19 mouse cellular contexts compared by ENCODE assay signal in the genomic region with DNA sequence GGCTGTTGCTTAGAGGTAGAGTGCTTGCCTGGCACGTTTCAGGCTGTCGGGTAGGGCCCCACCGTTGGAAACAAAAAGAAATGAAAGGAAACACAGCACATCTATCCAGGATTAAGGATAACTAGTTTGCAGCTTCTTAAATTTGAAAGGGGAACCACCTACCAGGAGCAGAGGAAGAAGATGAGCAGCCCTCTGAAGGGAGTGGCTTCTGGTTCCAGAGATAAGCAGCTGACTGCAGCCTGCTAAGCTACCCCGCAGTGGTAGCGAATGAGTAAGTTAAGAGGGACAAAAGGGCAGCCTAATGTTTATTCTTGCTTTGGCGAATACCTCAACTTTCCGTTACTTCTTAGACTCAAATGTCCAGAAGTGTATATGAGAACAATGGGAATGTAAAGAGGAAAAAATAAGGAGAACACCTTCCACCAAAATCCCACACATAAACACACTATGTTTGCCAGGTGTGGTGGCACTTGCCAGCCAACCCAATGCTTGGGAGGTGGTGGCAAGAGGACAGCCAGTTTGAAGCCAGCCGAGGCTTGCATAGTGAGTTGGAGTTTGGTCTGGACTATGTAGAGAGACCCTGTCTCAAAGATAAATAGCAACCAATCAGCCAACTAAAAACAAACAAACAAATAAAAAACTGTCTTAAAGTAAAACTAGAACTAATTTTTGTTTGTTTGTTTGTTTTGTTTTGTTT. TPM values are rescaled to one million over a fixed set of nuclear protein-coding genes. Genes with fewer than 3 reads are reported as not detected.
DNase-seq lines count a peak whose midpoint lies in the region; ATAC-seq and TF ChIP-seq lines count a peak whose summit lies in the region.
"Had no signal": no experiment of that assay in that cellular context is flagged by ENCODE, and none has a peak within 500 bp of the region (broad histone marks: within the 10 kb centered on the region; RNA-seq: fewer than 3 reads in every experiment).

No protein-coding gene starts in this region.

- H3K4me1 ChIP-seq in G1E (ENCODE audit: insufficient read depth, low read depth, low read length): peaks cover 62% of the 10 kb centered on the region
- H3K4me1 ChIP-seq in erythroblast, embryonic 14.5 days (ENCODE audit: control insufficient read depth): peaks cover 86% of the 10 kb centered on the region
- H3K4me1 ChIP-seq in liver, postnatal 0 days (ENCODE audit: insufficient read depth): peaks cover 18% of the 10 kb centered on the region
- peaks cover 8% of the 10 kb centered on the region; the same call in 1 of the 2 replicates for H3K4me1 ChIP-seq in kidney, embryonic 14.5 days (ENCODE audit: control insufficient read depth, insufficient read depth, low read length)

- 35% methylated on average over 8 of the region's 8 CpGs for WGBS in liver, postnatal 0 days (ENCODE audit: insufficient replicate concordance)
- 79% methylated on average over 8 of the region's 8 CpGs for WGBS in kidney, embryonic 14.5 days

- TF ChIP-seq CTCF in G1E (IDR thresholded peaks at IDR 0.05; ENCODE audit: low read depth, low read length): no peak
- TF ChIP-seq CTCF in liver, postnatal 0 days (IDR thresholded peaks at IDR 0.05; ENCODE audit: low read depth): no peak

- peak; percentile 87 for TF ChIP-seq EP300 in liver, postnatal 0 days (IDR thresholded peaks at IDR 0.05; ENCODE audit: low read depth)

- peak overlapping the region; percentile 88 for H3K27ac ChIP-seq in liver, postnatal 0 days (ENCODE audit: low read depth)
- no peak overlapping the region for H3K27ac ChIP-seq in kidney, embryonic 14.5 days (ENCODE audit: low read depth, low read length)
- H3K27ac ChIP-seq: embryonic facial prominence, embryonic 15.5 days; gastrocnemius, adult 2 months; limb, embryonic 12.5 days; midbrain, embryonic 12.5 days; neural tube, embryonic 15.5 days had no signal

- ATAC-seq in G1E (ENCODE audit: extremely low read depth, insufficient number of reproducible peaks, low FRiP score, poor library complexity, severe bottlenecking): peak; percentile 76
- ATAC-seq in liver, postnatal 0 days: peak; percentile 86
- no peak for ATAC-seq in kidney, embryonic 14.5 days (ENCODE audit: low FRiP score, low TSS enrichment)
- ATAC-seq: forebrain, embryonic 16.5 days had no signal

- H3K4me2 ChIP-seq in liver, postnatal 0 days (ENCODE audit: low read depth, low read length): peak overlapping the region; percentile 49
- H3K4me2 ChIP-seq in kidney, embryonic 14.5 days (replicated peaks; ENCODE audit: low read depth, low read length): no peak overlapping the region
- H3K4me2 ChIP-seq: embryonic facial prominence, embryonic 15.5 days; limb, embryonic 12.5 days; midbrain, embryonic 12.5 days; neural tube, embryonic 15.5 days had no signal

- H3K36me3 ChIP-seq in G1E (replicated peaks): peaks cover 5% of the 10 kb centered on the region
- H3K36me3 ChIP-seq in erythroblast, embryonic 14.5 days (ENCODE audit: control insufficient read depth): peaks cover 12% of the 10 kb centered on the region
- H3K36me3 ChIP-seq in liver, postnatal 0 days (replicated peaks; ENCODE audit: insufficient read depth, low read length): no peaks in the 10 kb centered on the region
- H3K36me3 ChIP-seq in kidney, embryonic 14.5 days (ENCODE audit: control insufficient read depth, insufficient read depth, low read length): no peaks in the 10 kb centered on the region
- H3K36me3 ChIP-seq: embryonic facial prominence, embryonic 15.5 days; midbrain, embryonic 12.5 days; neural tube, embryonic 15.5 days had no signal

- no peaks in the 10 kb centered on the region for H3K27me3 ChIP-seq in G1E (ENCODE audit: insufficient read depth, low read length)
- H3K27me3 ChIP-seq in erythroblast, embryonic 14.5 days (ENCODE audit: control insufficient read depth): no peaks in the 10 kb centered on the region
- H3K27me3 ChIP-seq in liver, postnatal 0 days (ENCODE audit: insufficient read depth, low read length): 0 out of 2 replicates have a peak, but pooled peaks cover 10% of the 10 kb centered on the region
- H3K27me3 ChIP-seq in kidney, embryonic 14.5 days (ENCODE audit: control insufficient read depth, insufficient read depth, low read length): no peaks in the 10 kb centered on the region
- H3K27me3 ChIP-seq: embryonic facial prominence, embryonic 15.5 days; limb, embryonic 12.5 days; midbrain, embryonic 12.5 days; neural tube, embryonic 15.5 days had no signal

- peak; percentile 68 for DNase-seq in 416B (ENCODE audit: low read depth)
- peak; percentile 75 for DNase-seq in G1E (ENCODE audit: low spot score)
- DNase-seq in liver, postnatal 0 days: peak; percentile 32
- DNase-seq in lung, adult 18-20 months: no peak
- DNase-seq in left cerebral cortex, adult 9 months (ENCODE audit: low spot score in 2 of 2): no peak
- DNase-seq: cerebellum, adult 18-20 months; gastrocnemius, adult 2 months; heart, adult 11 months; heart, postnatal 4 days; kidney, adult 8-10 months; lung, postnatal 10 days had no signal

- H3K9ac ChIP-seq in liver, postnatal 0 days (replicated peaks): 0 out of 2 replicates have a peak overlapping the region, but pooled peaks have one; percentile 34
- H3K9ac ChIP-seq in kidney, embryonic 14.5 days (ENCODE audit: low read depth, low read length): no peak overlapping the region
- H3K9ac ChIP-seq: embryonic facial prominence, embryonic 15.5 days; limb, embryonic 12.5 days; midbrain, embryonic 12.5 days; neural tube, embryonic 15.5 days had no signal

- H3K4me3 ChIP-seq in G1E (ENCODE audit: low read depth, low read length): peak overlapping the region; percentile 53; the same call in 1 of the 2 replicates
- peak overlapping the region; percentile 57 for H3K4me3 ChIP-seq in erythroblast, embryonic 14.5 days (replicated peaks)
- no peak overlapping the region for H3K4me3 ChIP-seq in liver, postnatal 0 days (ENCODE audit: low read depth, low read length)
- no peak overlapping the region for H3K4me3 ChIP-seq in kidney, embryonic 14.5 days (ENCODE audit: low read length)
- H3K4me3 ChIP-seq: embryonic facial prominence, embryonic 15.5 days; gastrocnemius, adult 2 months; limb, embryonic 12.5 days; midbrain, embryonic 12.5 days; neural tube, embryonic 15.5 days had no signal

- H3K9me3 ChIP-seq in G1E (replicated peaks): no peaks in the 10 kb centered on the region
- H3K9me3 ChIP-seq in erythroblast, embryonic 14.5 days (ENCODE audit: control insufficient read depth, low read length): no peaks in the 10 kb centered on the region
- no peaks in the 10 kb centered on the region for H3K9me3 ChIP-seq in liver, postnatal 0 days (ENCODE audit: low read length)
- no peaks in the 10 kb centered on the region for H3K9me3 ChIP-seq in kidney, embryonic 14.5 days (ENCODE audit: control insufficient read depth, low read length)
- H3K9me3 ChIP-seq: embryonic facial prominence, embryonic 15.5 days; limb, embryonic 12.5 days; midbrain, embryonic 12.5 days; neural tube, embryonic 15.5 days had no signal

RNA-seq across cellular contexts. Expression of a gene that starts 3.9 kb away (rescaled TPM):
- total RNA-seq in G1E (2014; fragmentation: Nextera tagmentation): 10.7 and 15.2 TPM in 2 replicates
- 7.0 and 8.9 TPM in 2 replicates for total RNA-seq in G1E (2017)
- polyA plus RNA-seq in G1E (2012): 8.8 and 9.1 TPM in 2 replicates
- polyA plus RNA-seq in erythroblast, embryonic 14.5 days (2012): 0.33 and 0.70 TPM in 2 replicates
- polyA plus RNA-seq in liver, postnatal 0 days (2015; fragmentation: Nextera tagmentation; extraction: Ambion mirVana): 0.56 and 1.0 TPM in 2 replicates
- 11.6 and 18.7 TPM in 2 replicates for polyA plus RNA-seq in kidney, embryonic 14.5 days (2014; fragmentation: Nextera tagmentation; extraction: Ambion mirVana)

RNA-seq across cellular contexts. Expression of a gene that starts 10.7 kb away (rescaled TPM):
- total RNA-seq in G1E (2014; fragmentation: Nextera tagmentation): 36.6 and 43.8 TPM in 2 replicates
- 50.4 and 53.7 TPM in 2 replicates for total RNA-seq in G1E (2017)
- 2.1 and 3.7 TPM in 2 replicates for polyA plus RNA-seq in G1E (2012)
- 2.0 and 3.3 TPM in 2 replicates for polyA plus RNA-seq in erythroblast, embryonic 14.5 days (2012)
- 162 and 173 TPM in 2 replicates for polyA plus RNA-seq in liver, postnatal 0 days (2015; fragmentation: Nextera tagmentation; extraction: Ambion mirVana)
- 170 and 205 TPM in 2 replicates for polyA plus RNA-seq in kidney, embryonic 14.5 days (2014; fragmentation: Nextera tagmentation; extraction: Ambion mirVana)

RNA-seq across cellular contexts. Expression of a gene that starts 19.5 kb away (rescaled TPM):
- total RNA-seq in G1E (2014; fragmentation: Nextera tagmentation) (not detected in 2 replicates), G1E (2017) (0.05 TPM in 1 of 2 replicates, not detected in the other)
- not detected in 2 replicates for polyA plus RNA-seq in G1E (2012)
- not detected in 2 replicates for polyA plus RNA-seq in erythroblast, embryonic 14.5 days (2012)
- not detected in 2 replicates for polyA plus RNA-seq in liver, postnatal 0 days (2015; fragmentation: Nextera tagmentation; extraction: Ambion mirVana)
- 0.97 and 1.1 TPM in 2 replicates for polyA plus RNA-seq in kidney, embryonic 14.5 days (2014; fragmentation: Nextera tagmentation; extraction: Ambion mirVana)
- total RNA-seq: heart, postnatal 4 days had no signal
- polyA plus RNA-seq: spleen, adult 2 months had no signal

RNA-seq across cellular contexts. Expression of a gene that starts 53.2 kb away (rescaled TPM):
- total RNA-seq in G1E (2014; fragmentation: Nextera tagmentation) (10.2 and 12.5 TPM in 2 replicates), G1E (2017) (2.8 and 3.2 TPM in 2 replicates)
- 0.51 and 0.52 TPM in 2 replicates for polyA plus RNA-seq in G1E (2012)
- 0.07 and 0.08 TPM in 2 replicates for polyA plus RNA-seq in erythroblast, embryonic 14.5 days (2012)
- polyA plus RNA-seq in liver, postnatal 0 days (2015; fragmentation: Nextera tagmentation; extraction: Ambion mirVana): 4.9 TPM in 2 replicates
- 10.6 and 11.7 TPM in 2 replicates for polyA plus RNA-seq in kidney, embryonic 14.5 days (2014; fragmentation: Nextera tagmentation; extraction: Ambion mirVana)

Comparison
In these comparisons a context has a peak if more than half of its experiments do, and no peak if none do; other contexts are left out.
1. DNase-seq: peak in 416B (single experiment), G1E (single experiment) and liver, postnatal 0 days (single experiment); none in lung, adult 18-20 months (0 of 2) and left cerebral cortex, adult 9 months (0 of 2).
2. H3K4me3 ChIP-seq: peak in G1E (single experiment) and erythroblast, embryonic 14.5 days (single experiment); none in liver, postnatal 0 days (single experiment) and kidney, embryonic 14.5 days (single experiment).
3. RNA of a gene that starts 10.7 kb away (polyA plus RNA-seq): 170 to 205 TPM in kidney, embryonic 14.5 days and 162 to 173 TPM in liver, postnatal 0 days; 2.1 to 3.7 TPM in G1E and 2.0 to 3.3 TPM in erythroblast, embryonic 14.5 days; every median in the first group is over 10 times any median in the second.